8 mouse cellular contexts compared by ENCODE assay signal in genomic region chr13:34287601-34288083, GRCm38 (mm10). TPM values are rescaled to one million over a fixed set of nuclear protein-coding genes. Genes with fewer than 3 reads are reported as not detected.
DNase-seq lines count a peak whose midpoint lies in the region; ATAC-seq and TF ChIP-seq lines count a peak whose summit lies in the region.
"Had no signal": no experiment of that assay in that cellular context is flagged by ENCODE, and none has a peak within 500 bp of the region (broad histone marks: within the 10 kb centered on the region; RNA-seq: fewer than 3 reads in every experiment).

No protein-coding gene starts in this region.

- 17% methylated on average over 9 of the region's 9 CpGs for WGBS in forebrain, postnatal 0 days

- H3K9me3 ChIP-seq in E14TG2a.4 (ENCODE audit: low read length): no peaks in the 10 kb centered on the region
- H3K9me3 ChIP-seq in forebrain, postnatal 0 days (ENCODE audit: low read length): no peaks in the 10 kb centered on the region

- peak overlapping the region; percentile 54 for H3K27ac ChIP-seq in forebrain, postnatal 0 days (ENCODE audit: low read depth, low read length)

- TF ChIP-seq CTCF in E14TG2a.4 (conservative IDR thresholded peaks at IDR 0.05; ENCODE audit: low read length): no peak
- TF ChIP-seq CTCF in forebrain, postnatal 0 days (IDR thresholded peaks at IDR 0.05; ENCODE audit: low read depth): no peak

- peaks cover 41% of the 10 kb centered on the region for H3K4me1 ChIP-seq in E14TG2a.4 (replicated peaks; ENCODE audit: low read depth, low read length)
- H3K4me1 ChIP-seq in forebrain, postnatal 0 days (ENCODE audit: insufficient read depth): 0 out of 2 replicates have a peak, but pooled peaks cover 3% of the 10 kb centered on the region

- H3K9ac ChIP-seq in forebrain, postnatal 0 days: no peak overlapping the region

- H3K4me2 ChIP-seq in forebrain, postnatal 0 days (ENCODE audit: low read depth): no peak overlapping the region

- no peaks in the 10 kb centered on the region for H3K36me3 ChIP-seq in E14TG2a.4 (ENCODE audit: insufficient read depth, low read length)
- no peaks in the 10 kb centered on the region; the same call in 1 of the 2 replicates for H3K36me3 ChIP-seq in forebrain, postnatal 0 days (ENCODE audit: insufficient read depth)

- H3K27me3 ChIP-seq in E14TG2a.4 (ENCODE audit: insufficient read depth, low read length): no peaks in the 10 kb centered on the region
- H3K27me3 ChIP-seq in forebrain, postnatal 0 days (ENCODE audit: insufficient read depth, low read length): no peaks in the 10 kb centered on the region

- DNase-seq in ES-CJ7 (ENCODE audit: low read depth, low spot score): peak; percentile 60
- DNase-seq in forebrain, postnatal 0 days: peak; percentile 51
- peak; percentile 58 for DNase-seq in mesoderm, embryonic 11.5 days (ENCODE audit: low read depth, low spot score)
- DNase-seq in ovary, adult 18-20 months (ENCODE audit: low spot score): no peak
- DNase-seq in spleen, postnatal 4 days (ENCODE audit: low spot score in 2 of 2): no peak
- DNase-seq in testis, postnatal 14 days (ENCODE audit: low spot score): no peak
- DNase-seq: thymus, postnatal 4 days had no signal

- peak overlapping the region; percentile 30; the same call in 1 of the 2 replicates for H3K4me3 ChIP-seq in E14TG2a.4 (replicated peaks; ENCODE audit: low read length)
- H3K4me3 ChIP-seq in forebrain, postnatal 0 days (ENCODE audit: low read depth, low read length): no peak overlapping the region

- peak; percentile 74 for ATAC-seq in forebrain, postnatal 0 days

RNA-seq across cellular contexts. Expression of gene Slc22a23, which starts 57.3 kb away (rescaled TPM):
- total RNA-seq in forebrain, postnatal 0 days (2014; rRNA removed): 74.8 and 87.9 TPM in 2 replicates
- 8.7 and 10.3 TPM in 2 replicates for polyA plus RNA-seq in forebrain, postnatal 0 days (2015; fragmentation: Nextera tagmentation; extraction: Ambion mirVana)

Comparison
In these comparisons a context has a peak if more than half of its experiments do, and no peak if none do; other contexts are left out.
1. DNase-seq: peak in ES-CJ7 (single experiment), forebrain, postnatal 0 days (single experiment) and mesoderm, embryonic 11.5 days (single experiment); none in ovary, adult 18-20 months (single experiment), spleen, postnatal 4 days (0 of 2) and testis, postnatal 14 days (single experiment).